Mouse (Mus musculus): ENCODE data around the gene Cd151. TPM values are rescaled to one million over a fixed set of nuclear protein-coding genes. Genes with fewer than 3 reads are reported as not detected.

The Cd151 gene
- polyA plus RNA-seq, 1 experiment from 2014 or later, result 19.3 TPM

DNA sequence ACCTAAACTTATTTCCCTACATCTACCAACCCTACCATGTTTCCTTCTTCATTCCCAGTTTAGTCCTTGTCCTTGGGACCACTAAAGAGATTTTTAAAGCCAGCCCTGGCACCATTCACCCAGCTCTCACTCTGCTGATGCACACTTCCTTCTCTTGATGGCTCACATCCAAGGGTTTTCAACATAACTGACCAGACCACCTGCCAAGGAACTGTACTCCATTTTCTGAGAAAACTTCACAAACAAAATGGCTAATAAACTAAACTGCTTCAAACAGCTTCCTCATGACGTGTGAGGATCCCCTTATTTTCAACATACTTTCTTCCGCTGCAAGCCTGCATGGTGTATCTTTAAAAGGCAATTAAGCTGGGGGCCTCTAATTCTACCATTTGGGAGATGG lies 13.6 kb upstream of the Cd151 start:
- Histone ChIP-seq H3K9ac (no peak overlapping the region), H3K4me3 (no peak overlapping the region), H3K4me1 (replicated peaks) (peaks cover 32% of the 10 kb centered on the region), H3K27me3 (0 out of 2 replicates have a peak, but pooled peaks cover 6% of the 10 kb centered on the region), H3K9me3 (no peaks in the 10 kb centered on the region), H3K36me3 (peaks cover 47% of the 10 kb centered on the region), H3K4me2 (no peak overlapping the region), H3K27ac (no peak overlapping the region)
- WGBS, result 80% methylated on average over 2 of the region's 2 CpGs
- ATAC-seq (ENCODE audit: low FRiP score), result no peak

- peak within 1 kb of the TSS; percentile 85 for H3K9ac ChIP-seq
- under 1% methylated on average over 45 of the region's 45 CpGs for WGBS
- H3K4me2 ChIP-seq, result peak within 1 kb of the TSS; percentile 93
- H3K9me3 ChIP-seq, result no peaks in the 10 kb centered on the region
- peaks cover 47% of the 10 kb centered on the region for H3K36me3 ChIP-seq
- peak within 1 kb of the TSS; percentile 70 for H3K4me3 ChIP-seq
- peaks cover 25% of the 10 kb centered on the region for H3K4me1 ChIP-seq (replicated peaks)
- peak; percentile 82 for ATAC-seq (ENCODE audit: low FRiP score)
- peaks cover 20% of the 10 kb centered on the region for H3K27me3 ChIP-seq
- H3K27ac ChIP-seq, result peak within 1 kb of the TSS; percentile 70
These were observed 12.1 kb upstream of the Cd151 start, which contains the start of gene Pnpla2 for GRCm38 (mm10) chr7:141454967-141455551. Gene Pnpla2, plus strand, starts transcription at chr7:141455198.

GRCm38 (mm10) chr7:141455610-141456314 lies 11.4 kb upstream of the Cd151 start:
- Histone ChIP-seq H3K36me3 (peaks cover 40% of the 10 kb centered on the region), H3K4me3 (peak overlapping the region; percentile 70), H3K9ac (peak overlapping the region; percentile 85), H3K9me3 (no peaks in the 10 kb centered on the region), H3K27me3 (peaks cover 27% of the 10 kb centered on the region), H3K4me2 (peak overlapping the region; percentile 93), H3K4me1 (replicated peaks) (peaks cover 25% of the 10 kb centered on the region), H3K27ac (peak overlapping the region; percentile 70)
- WGBS, result 2% methylated on average over 23 of the region's 23 CpGs
- peak; percentile 44 for ATAC-seq (ENCODE audit: low FRiP score)

GRCm38 (mm10) chr7:141456739-141457138 lies 10.5 kb upstream of the Cd151 start:
- ATAC-seq (ENCODE audit: low FRiP score), result no peak
- H3K27me3 ChIP-seq, result peaks cover 37% of the 10 kb centered on the region
- H3K27ac ChIP-seq, result no peak overlapping the region
- WGBS, result 88% methylated on average over 6 of the region's 6 CpGs
- no peak overlapping the region for H3K9ac ChIP-seq
- H3K9me3 ChIP-seq, result no peaks in the 10 kb centered on the region
- peak overlapping the region; percentile 70; the same call in 1 of the 2 replicates for H3K4me3 ChIP-seq
- peaks cover 30% of the 10 kb centered on the region for H3K36me3 ChIP-seq
- H3K4me1 ChIP-seq (replicated peaks), result peaks cover 29% of the 10 kb centered on the region
- peak overlapping the region; percentile 93 for H3K4me2 ChIP-seq

- H3K36me3 ChIP-seq, result peaks cover 25% of the 10 kb centered on the region
- WGBS, result 96% methylated on average over 14 of the region's 14 CpGs
- no peak overlapping the region for H3K27ac ChIP-seq
- no peaks in the 10 kb centered on the region for H3K9me3 ChIP-seq
- no peak overlapping the region for H3K9ac ChIP-seq
- H3K27me3 ChIP-seq, result peaks cover 42% of the 10 kb centered on the region
- no peak overlapping the region for H3K4me3 ChIP-seq
- ATAC-seq (ENCODE audit: low FRiP score), result no peak
- H3K4me1 ChIP-seq (replicated peaks), result peaks cover 34% of the 10 kb centered on the region
- H3K4me2 ChIP-seq, result no peak overlapping the region
These were observed 10.0 kb upstream of the Cd151 start for GRCm38 (mm10) chr7:141457236-141457635.

DNA sequence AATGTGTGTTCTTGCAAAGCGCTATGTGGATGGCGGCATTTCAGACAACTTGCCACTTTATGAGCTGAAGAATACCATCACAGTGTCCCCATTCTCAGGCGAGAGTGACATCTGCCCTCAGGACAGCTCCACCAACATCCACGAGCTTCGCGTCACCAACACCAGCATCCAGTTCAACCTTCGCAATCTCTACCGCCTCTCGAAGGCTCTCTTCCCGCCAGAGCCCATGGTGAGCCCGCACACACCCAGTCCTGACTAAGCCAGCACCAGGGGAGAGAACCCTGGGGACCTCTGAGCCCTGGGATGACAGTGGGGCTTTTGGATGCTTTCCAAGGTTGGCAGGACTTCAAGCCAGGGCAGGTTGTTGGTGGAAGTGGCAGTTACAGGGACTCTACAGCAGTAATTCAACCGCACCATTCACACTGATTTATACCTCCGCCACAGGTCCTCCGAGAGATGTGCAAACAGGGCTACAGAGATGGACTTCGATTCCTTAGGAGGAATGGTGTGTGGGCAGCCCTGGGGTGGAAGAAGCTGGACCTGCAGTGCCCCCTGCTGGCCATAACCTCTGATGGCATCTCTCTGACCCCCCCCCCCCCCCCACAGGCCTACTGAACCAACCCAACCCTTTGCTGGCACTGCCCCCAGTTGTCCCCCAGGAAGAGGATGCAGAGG lies 9.1 kb upstream of the Cd151 start:
- Histone ChIP-seq H3K9ac (no peak overlapping the region), H3K27ac (no peak overlapping the region), H3K4me2 (no peak overlapping the region), H3K4me3 (no peak overlapping the region), H3K9me3 (no peaks in the 10 kb centered on the region), H3K36me3 (peaks cover 24% of the 10 kb centered on the region), H3K27me3 (peaks cover 51% of the 10 kb centered on the region), H3K4me1 (replicated peaks) (peaks cover 35% of the 10 kb centered on the region)
- 76% methylated on average over 15 of the region's 15 CpGs for WGBS
- ATAC-seq (ENCODE audit: low FRiP score), result no peak

- no peak overlapping the region for H3K9ac ChIP-seq
- WGBS, result 91% methylated on average over 11 of the region's 11 CpGs
- H3K4me3 ChIP-seq, result no peak overlapping the region
- ATAC-seq (ENCODE audit: low FRiP score), result no peak
- H3K27me3 ChIP-seq, result peaks cover 56% of the 10 kb centered on the region
- no peaks in the 10 kb centered on the region for H3K9me3 ChIP-seq
- H3K36me3 ChIP-seq, result peaks cover 24% of the 10 kb centered on the region
- H3K27ac ChIP-seq, result no peak overlapping the region
- no peak overlapping the region for H3K4me2 ChIP-seq
- peaks cover 35% of the 10 kb centered on the region for H3K4me1 ChIP-seq (replicated peaks)
These were observed 8.5 kb upstream of the Cd151 start for GRCm38 (mm10) chr7:141458661-141459060.

GRCm38 (mm10) chr7:141459301-141459711 lies 7.9 kb upstream of the Cd151 start:
- no peak for ATAC-seq (ENCODE audit: low FRiP score)
- Histone ChIP-seq H3K4me3 (no peak overlapping the region), H3K27me3 (peaks cover 63% of the 10 kb centered on the region), H3K9me3 (no peaks in the 10 kb centered on the region), H3K36me3 (peaks cover 24% of the 10 kb centered on the region), H3K9ac (no peak overlapping the region), H3K27ac (no peak overlapping the region), H3K4me1 (replicated peaks) (peaks cover 35% of the 10 kb centered on the region), H3K4me2 (no peak overlapping the region)
- 91% methylated on average over 17 of the region's 17 CpGs for WGBS

- 73% methylated on average over 5 of the region's 5 CpGs for WGBS
- Histone ChIP-seq H3K27me3 (peaks cover 70% of the 10 kb centered on the region), H3K27ac (no peak overlapping the region), H3K36me3 (peaks cover 24% of the 10 kb centered on the region), H3K4me2 (no peak overlapping the region), H3K4me3 (no peak overlapping the region), H3K9ac (no peak overlapping the region), H3K4me1 (replicated peaks) (peaks cover 33% of the 10 kb centered on the region), H3K9me3 (no peaks in the 10 kb centered on the region)
- no peak for ATAC-seq (ENCODE audit: low FRiP score)
These were observed 7.2 kb upstream of the Cd151 start for GRCm38 (mm10) chr7:141460001-141460390.

- Histone ChIP-seq H3K36me3 (peaks cover 24% of the 10 kb centered on the region), H3K27me3 (peaks cover 75% of the 10 kb centered on the region), H3K27ac (no peak within 1 kb of the TSS), H3K9me3 (no peaks in the 10 kb centered on the region), H3K4me1 (replicated peaks) (peaks cover 30% of the 10 kb centered on the region), H3K4me2 (peak within 1 kb of the TSS; percentile 60), H3K4me3 (peak within 1 kb of the TSS; percentile 40), H3K9ac (peak within 1 kb of the TSS; percentile 69)
- ATAC-seq (ENCODE audit: low FRiP score), result no peak
- WGBS, result 78% methylated on average over 15 of the region's 15 CpGs
These were observed 6.6 kb upstream of the Cd151 start, which contains the start of gene Cracr2b for GRCm38 (mm10) chr7:141460391-141461113. Gene Cracr2b, plus strand, starts transcription at chr7:141461094.

GRCm38 (mm10) chr7:141461521-141462332 lies 5.5 kb upstream of the Cd151 start:
- Histone ChIP-seq H3K9me3 (no peaks in the 10 kb centered on the region), H3K27ac (no peak overlapping the region)
- 5% methylated on average over 52 of the region's 59 CpGs for WGBS

More at GRCm38 (mm10) chr7:141461521-141462332, 5.5 kb upstream of the Cd151 start:
- H3K27me3 ChIP-seq, result peaks cover 84% of the 10 kb centered on the region
- peaks cover 24% of the 10 kb centered on the region for H3K36me3 ChIP-seq
- peaks cover 24% of the 10 kb centered on the region for H3K4me1 ChIP-seq (replicated peaks)
- no peak for ATAC-seq (ENCODE audit: low FRiP score)
- H3K4me2 ChIP-seq, result peak overlapping the region; percentile 60
- peak overlapping the region; percentile 69 for H3K9ac ChIP-seq
- peak overlapping the region; percentile 40 for H3K4me3 ChIP-seq
